Mouse (Mus musculus) lung, adult 2 months (tissue): ENCODE measurements at regions not wholly inside any gene's neighbourhood (a gene's known extent, or its start where the extent isn't known, plus 50 kb on each side); places are given as distances from the start of the nearest gene placed in this dataset.

Experiments
- DNase-seq: peaks from one replicate; pipeline ENCODE4 v3.0.0; 2022
- H3K4me1 ChIP-seq: fragments of 200-500 bp; 2 replicates; pipeline ENCODE4 v1.6.1; 2011; ENCODE audit warnings: low read length; ENCODE audit not compliant: control insufficient read depth, insufficient read depth
- H3K4me3 ChIP-seq: fragments of 200-500 bp; replicated peaks from 2 replicates; pipeline ENCODE3; 2011; ENCODE audit warnings: low read depth, mild to moderate bottlenecking, control low read depth, low read length; ENCODE audit errors: extremely low read depth
- CTCF ChIP-seq: fragments of 200-500 bp; IDR thresholded peaks from 2 replicates; pipeline ENCODE4 v1.5.1; 2011; ENCODE audit warnings: mild to moderate bottlenecking, low read length, control low read depth; ENCODE audit not compliant: insufficient read depth
- POLR2A ChIP-seq: fragments of 200-500 bp; IDR thresholded peaks from 2 replicates; pipeline ENCODE4 v1.6.1; 2011; ENCODE audit warnings: low read depth, mild to moderate bottlenecking, control low read depth, low read length, borderline replicate concordance; ENCODE audit errors: extremely low read depth
- WGBS: fragments of 180-500 bp; shearing (Covaris S2); methylation state at CpG from one replicate; pipeline ENCODE4 v1.1.7; 2018; 5-methylcytosine and 5-hydroxymethylcytosine counted together

- no peak for DNase-seq
- no peak overlapping the region for H3K4me3 ChIP-seq
Measured at GRCm38 (mm10) chr3:82636666-82637065, 88.8 kb upstream of the Npy2r start.

GRCm38 (mm10) chr3:82620418-82621003 lies 72.6 kb upstream of the Npy2r start:
- no peak for DNase-seq
- no peaks in the 10 kb centered on the region for H3K4me1 ChIP-seq
- H3K4me3 ChIP-seq: no peak overlapping the region
- TF ChIP-seq CTCF (no peak), POLR2A (no peak)
- 63% methylated on average over 3 of the region's 3 CpGs for WGBS

More at GRCm38 (mm10) chr3:82636666-82637065, 88.8 kb upstream of the Npy2r start:
- WGBS: 33% methylated on average over 3 of the region's 3 CpGs
- no peak for TF ChIP-seq CTCF
- no peak for TF ChIP-seq POLR2A
- H3K4me1 ChIP-seq: no peaks in the 10 kb centered on the region

DNA sequence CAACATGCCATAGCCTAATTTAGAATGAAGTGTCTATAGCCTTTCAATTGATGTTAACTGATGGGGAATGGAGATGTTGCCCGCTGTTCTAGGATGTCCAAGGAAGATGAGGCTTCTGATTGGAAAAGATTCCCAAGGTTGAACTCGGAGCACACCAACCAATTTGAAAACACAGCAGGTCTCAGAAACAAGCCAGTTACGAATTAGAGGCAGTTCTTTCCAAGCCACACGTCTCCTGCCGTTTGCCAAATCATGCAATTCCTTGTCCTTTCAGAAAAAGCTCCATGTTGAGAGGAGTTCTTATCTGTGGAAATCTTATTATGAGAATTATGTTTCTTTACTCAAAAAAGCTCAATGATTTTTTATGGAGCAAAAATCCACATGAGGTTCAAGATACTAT lies 71.5 kb upstream of the Npy2r start:
- Histone ChIP-seq H3K4me3 (no peak overlapping the region), H3K4me1 (no peaks in the 10 kb centered on the region)
- no peak for TF ChIP-seq CTCF
- TF ChIP-seq POLR2A: no peak
- no peak for DNase-seq
- 78% methylated on average over 5 of the region's 5 CpGs for WGBS

- Histone ChIP-seq H3K4me3 (no peak overlapping the region), H3K4me1 (no peaks in the 10 kb centered on the region)
- DNase-seq: no peak
- no peak for TF ChIP-seq POLR2A
- no peak for TF ChIP-seq CTCF
- 72% methylated on average over 4 of the region's 4 CpGs for WGBS
Measured at GRCm38 (mm10) chr3:82601880-82602279, 54.0 kb upstream of the Npy2r start.

DNA sequence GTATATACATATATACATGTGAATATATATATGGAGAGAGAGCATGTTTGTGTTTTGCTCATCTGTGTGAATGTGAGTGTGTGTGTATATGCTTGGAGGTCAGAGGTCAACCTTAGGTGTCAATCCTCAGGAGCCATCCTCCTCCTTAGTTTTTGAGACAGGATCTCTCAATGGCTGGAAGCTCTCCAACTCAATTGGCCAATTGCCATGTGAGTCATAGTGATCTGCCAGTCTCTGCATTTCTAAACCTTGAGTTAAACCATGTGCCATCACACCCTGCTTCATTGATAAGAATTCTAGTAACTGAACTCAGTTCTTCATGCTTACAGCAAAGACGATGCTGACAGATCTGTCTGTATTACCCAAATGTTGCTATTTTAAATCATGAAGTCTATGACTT lies 50.8 kb upstream of the Npy2r start:
- TF ChIP-seq CTCF (no peak), POLR2A (no peak)
- no peak overlapping the region for H3K4me3 ChIP-seq
- no peak for DNase-seq
- H3K4me1 ChIP-seq: no peaks in the 10 kb centered on the region
- WGBS: 69% methylated on average over 1 of the region's 1 CpGs
